Mouse (Mus musculus) lung, postnatal 0 days (tissue): Measurements from ENCODE around the gene Osm.

Experiments
- CTCF ChIP-seq: IDR thresholded peaks from 2 replicates; pipeline ENCODE4 v1.5.1; 2016; ENCODE audit warnings: antibody characterized with exemption, mild to moderate bottlenecking
- EP300 ChIP-seq: IDR thresholded peaks from 2 replicates; pipeline ENCODE4 v1.6.1; 2016; ENCODE audit warnings: antibody characterized with exemption, mild to moderate bottlenecking, control low read depth

DNA sequence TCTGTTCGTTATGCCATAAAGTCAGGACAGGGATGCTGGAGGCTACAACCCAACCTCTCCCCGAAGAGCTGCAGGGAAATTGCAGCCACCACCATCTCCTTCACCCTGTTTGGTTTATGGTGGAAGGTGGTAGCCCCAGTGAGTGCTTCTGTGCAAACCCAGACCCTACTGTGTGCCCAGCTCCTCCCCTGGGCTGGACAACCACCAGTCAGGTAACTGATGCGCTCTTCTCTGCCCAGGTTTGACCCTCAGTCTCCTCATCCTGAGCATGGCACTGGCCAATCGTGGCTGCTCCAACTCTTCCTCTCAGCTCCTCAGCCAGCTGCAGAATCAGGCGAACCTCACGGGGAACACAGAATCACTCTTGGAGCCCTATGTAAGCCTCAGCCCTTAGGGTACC lies 1.9 kb downstream of the Osm start:
- no peak for TF ChIP-seq CTCF
- no peak for TF ChIP-seq EP300
